Mouse (Mus musculus) midbrain, embryonic 16.5 days (tissue): ENCODE data around the gene Sez6l. TPM values are rescaled to one million over a fixed set of nuclear protein-coding genes. Genes with fewer than 3 reads are reported as not detected.
A peak's percentile ranks its signal among the peaks of the same experiment; 100 is the strongest.

Experiments used
- ATAC-seq: fragments of 200-750 bp; cut with Nextera tagmentation; 2 replicates; pipeline ENCODE4 v1.8.0; 2017; ENCODE audit warnings: moderate TSS enrichment
- H3K27ac ChIP-seq: fragments of 300-500 bp; sonication (generic); 2 replicates; pipeline ENCODE4 v1.5.1; 2014; ENCODE audit warnings: mild to moderate bottlenecking, low read length, mixed read lengths
- H3K27me3 ChIP-seq: fragments of 300-500 bp; sonication (generic); 2 replicates; pipeline ENCODE4 v1.6.1; 2014; ENCODE audit warnings: low read depth, low read length, mixed read lengths; ENCODE audit not compliant: control insufficient read depth, insufficient read depth
- H3K36me3 ChIP-seq: fragments of 300-500 bp; sonication (generic); 2 replicates; pipeline ENCODE4 v1.6.1; 2014; ENCODE audit warnings: mild to moderate bottlenecking, low read length, moderate library complexity, mixed read lengths; ENCODE audit not compliant: control insufficient read depth, insufficient read depth
- H3K4me1 ChIP-seq: fragments of 300-500 bp; sonication (generic); 2 replicates; pipeline ENCODE4 v1.6.1; 2014; ENCODE audit warnings: mild to moderate bottlenecking, low read length, mixed read lengths; ENCODE audit not compliant: control insufficient read depth, insufficient read depth
- H3K4me2 ChIP-seq: fragments of 300-500 bp; sonication (generic); 2 replicates; pipeline ENCODE4 v1.6.1; 2014; ENCODE audit warnings: mild to moderate bottlenecking, low read length, mixed read lengths
- H3K4me3 ChIP-seq: fragments of 300-500 bp; sonication (generic); 2 replicates; pipeline ENCODE4 v1.5.1; 2014; ENCODE audit warnings: low read depth, mild to moderate bottlenecking, low read length, moderate library complexity, mixed read lengths
- H3K9ac ChIP-seq: fragments of 300-500 bp; sonication (generic); 2 replicates; pipeline ENCODE4 v1.6.1; 2014; ENCODE audit warnings: low read depth, low read length, mixed read lengths
- H3K9me3 ChIP-seq: fragments of 300-500 bp; sonication (generic); replicated peaks from 2 replicates; pipeline ENCODE4 v1.6.1; 2014; ENCODE audit warnings: mild to moderate bottlenecking, low read length, mixed read lengths; ENCODE audit not compliant: control insufficient read depth, poor library complexity, severe bottlenecking
- whole genome bisulfite sequencing: fragments of 180-500 bp; shearing (Covaris S2); extraction: QIAGEN DNeasy Blood & Tissue Kit; methylation state at CpG from one replicate; pipeline ENCODE4 v1.1.7; 2014; 5-methylcytosine and 5-hydroxymethylcytosine counted together
- polyA plus RNA-seq: library from polyadenylated mRNA; unstranded; fragments of >200 nt; fragmentation: Nextera tagmentation; extraction: Ambion mirVana; gene quantifications from 2 replicates; pipeline ENCODE4 v1.2.1, GENCODE M21; 2015

Gene Sez6l
- polyA plus RNA-seq, 1 experiment from 2014 or later = 72.9 TPM

DNA sequence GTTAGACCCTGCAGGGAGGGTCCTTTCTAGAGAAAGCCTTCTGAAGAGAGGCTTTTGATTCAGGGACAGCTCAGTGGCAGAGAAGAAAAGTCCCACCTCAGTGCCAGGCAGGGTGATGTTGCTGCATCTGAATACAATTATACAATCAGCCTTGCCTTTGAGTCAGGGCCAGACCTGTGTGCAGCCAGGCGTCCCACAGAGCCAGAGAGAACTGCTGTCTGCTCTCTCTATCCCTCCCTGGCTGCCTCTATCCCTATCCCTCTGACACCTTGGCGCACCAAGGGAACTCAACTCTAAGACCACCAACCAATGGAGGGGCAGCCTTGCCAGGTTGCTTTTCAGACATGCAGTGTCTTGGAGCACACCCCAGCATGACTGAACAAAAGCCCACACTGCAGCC, 75.6 kb downstream of the Sez6l start:
- no peak overlapping the region for H3K4me3 ChIP-seq
- no peaks in the 10 kb centered on the region for H3K27me3 ChIP-seq
- peak overlapping the region; percentile 36 for H3K27ac ChIP-seq
- H3K9me3 ChIP-seq = no peaks in the 10 kb centered on the region
- peak overlapping the region; percentile 35 for H3K9ac ChIP-seq
- peaks cover 56% of the 10 kb centered on the region for H3K4me1 ChIP-seq
- no peak overlapping the region for H3K4me2 ChIP-seq
- 28% methylated on average over 2 of the region's 2 CpGs for WGBS
- peak; percentile 16 for ATAC-seq
- no peaks in the 10 kb centered on the region for H3K36me3 ChIP-seq

DNA sequence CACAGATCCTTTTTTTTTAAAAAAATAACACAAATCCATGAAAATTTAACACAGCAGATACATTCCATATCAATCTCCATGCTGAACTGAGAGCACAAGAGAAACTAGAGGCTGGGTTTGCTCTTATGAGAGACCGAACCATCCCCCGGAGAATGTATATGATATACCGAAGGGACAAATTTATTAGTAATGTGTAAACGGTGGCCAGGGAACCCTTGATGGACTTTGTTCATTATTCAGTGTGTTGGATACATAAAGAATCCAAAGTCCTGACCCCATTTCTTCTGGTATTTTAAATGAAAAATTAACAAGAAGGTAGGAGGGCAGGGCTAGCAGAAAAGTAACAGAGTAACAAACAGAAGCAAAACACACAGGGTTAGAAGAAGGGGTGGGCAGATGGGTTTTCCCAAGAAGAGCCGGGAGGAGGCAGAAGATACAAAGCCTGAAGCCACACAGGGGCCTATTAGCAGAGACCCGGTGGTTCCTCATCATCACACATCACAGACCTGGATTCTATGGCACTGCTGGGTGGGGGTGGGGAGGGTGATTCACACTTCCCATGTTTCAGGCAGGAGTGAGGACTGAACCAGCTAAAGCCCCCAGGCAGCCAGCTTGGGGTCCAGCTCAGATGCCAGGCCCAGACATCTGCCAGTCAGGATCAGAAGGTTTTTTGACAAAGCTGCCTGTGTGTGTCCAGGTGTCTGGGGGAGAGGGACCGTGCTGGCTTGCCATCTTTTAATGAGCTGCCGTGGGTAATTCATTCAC, 76.9 kb downstream of the Sez6l start:
- peak; percentile 50 for ATAC-seq

DNA sequence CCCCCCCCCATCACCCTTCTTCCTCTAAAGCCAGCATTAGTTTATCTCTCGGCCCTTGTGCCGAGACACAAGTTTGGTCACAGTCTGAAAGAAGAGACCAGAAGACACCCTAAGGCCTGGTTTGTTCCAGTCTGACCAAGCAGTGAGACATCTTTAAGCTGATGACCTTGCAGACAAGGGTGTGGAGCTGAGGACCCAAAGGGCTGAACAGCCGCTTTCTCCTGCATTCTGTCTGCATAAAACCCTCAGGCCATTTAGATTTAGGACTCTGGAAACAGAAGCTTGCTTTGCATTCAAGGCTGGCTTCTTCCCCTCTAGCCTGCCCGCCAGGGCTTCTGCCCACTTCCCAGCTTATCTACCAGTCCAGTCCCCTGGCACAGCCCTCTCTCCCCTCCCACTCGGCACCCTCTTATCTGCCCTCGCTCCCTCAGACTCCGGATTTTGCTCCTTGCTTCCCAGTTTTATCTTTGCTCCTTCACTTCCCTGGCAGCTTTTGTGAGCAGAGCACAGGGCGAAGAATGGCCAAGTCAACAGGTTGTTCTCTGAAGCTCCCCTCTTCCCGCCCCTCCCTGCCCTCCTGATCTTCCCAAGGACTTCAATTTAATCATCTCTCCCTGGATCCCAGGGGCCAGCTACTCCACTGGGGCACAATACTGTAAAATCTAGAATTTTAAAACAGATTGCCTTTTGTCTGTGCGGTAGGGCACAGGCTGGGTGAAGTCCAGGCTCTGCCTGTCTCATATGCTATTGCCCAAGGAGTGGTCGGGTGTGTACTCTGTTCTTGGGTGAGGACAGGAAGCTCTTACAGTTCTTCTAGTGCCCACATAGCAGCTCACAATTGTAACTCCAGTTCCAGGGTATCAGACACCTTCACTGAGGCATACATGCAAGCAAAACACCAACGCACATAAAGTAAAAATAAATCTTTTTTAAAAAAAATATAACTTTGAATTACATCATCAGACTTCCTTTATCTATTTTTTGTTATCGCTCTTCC, 77.8 kb downstream of the Sez6l start:
- H3K36me3 ChIP-seq = no peaks in the 10 kb centered on the region
- H3K4me3 ChIP-seq = no peak overlapping the region
- H3K4me1 ChIP-seq = peaks cover 46% of the 10 kb centered on the region
- ATAC-seq = no peak
- no peaks in the 10 kb centered on the region for H3K27me3 ChIP-seq
- H3K27ac ChIP-seq = peak overlapping the region; percentile 35; the same call in 1 of the 2 replicates
- no peak overlapping the region for H3K9ac ChIP-seq
- WGBS = 67% methylated on average over 13 of the region's 13 CpGs
- no peak overlapping the region for H3K4me2 ChIP-seq
- H3K9me3 ChIP-seq = no peaks in the 10 kb centered on the region

More for the DNA sequence above, 76.9 kb downstream of the Sez6l start:
- Histone ChIP-seq H3K4me1 (peaks cover 46% of the 10 kb centered on the region), H3K36me3 (no peaks in the 10 kb centered on the region), H3K27ac (peak overlapping the region; percentile 36), H3K4me2 (no peak overlapping the region), H3K4me3 (no peak overlapping the region), H3K27me3 (no peaks in the 10 kb centered on the region), H3K9ac (peak overlapping the region; percentile 11; the same call in 1 of the 2 replicates), H3K9me3 (no peaks in the 10 kb centered on the region)
- WGBS = 33% methylated on average over 8 of the region's 8 CpGs

DNA sequence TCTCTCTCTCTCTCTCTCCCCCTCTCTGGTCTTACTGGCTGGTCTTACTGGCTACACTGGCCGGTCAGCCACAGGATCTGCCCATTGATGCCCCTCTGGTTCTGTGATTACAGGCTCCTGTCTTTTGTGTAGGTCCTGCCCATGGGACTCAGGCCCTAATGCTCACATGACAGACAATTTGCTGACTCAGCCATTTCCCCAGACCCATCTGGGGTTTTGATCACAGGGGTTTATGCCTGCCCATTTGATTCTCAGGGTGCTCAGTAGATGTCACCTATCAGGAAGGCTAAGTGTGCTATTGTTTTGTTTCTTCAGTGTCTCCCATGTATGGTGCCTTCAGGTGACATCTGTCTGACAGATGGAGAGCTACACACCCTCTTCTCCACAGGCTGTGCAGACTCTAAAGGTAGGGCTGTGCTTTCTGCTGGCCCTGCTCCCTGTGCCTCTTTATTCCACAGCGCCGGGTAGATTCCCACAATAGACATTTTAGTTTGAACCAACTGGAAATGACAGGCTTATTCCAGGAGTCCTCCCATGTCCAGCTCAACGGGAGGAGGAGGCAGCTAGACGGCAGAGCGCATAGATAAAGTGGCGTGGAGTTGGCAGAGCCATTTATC, 80.1 kb downstream of the Sez6l start:
- H3K27me3 ChIP-seq = no peaks in the 10 kb centered on the region
- ATAC-seq = no peak
- H3K27ac ChIP-seq = peak overlapping the region; percentile 24; the same call in 1 of the 2 replicates
- H3K9me3 ChIP-seq = no peaks in the 10 kb centered on the region
- H3K4me2 ChIP-seq = no peak overlapping the region
- H3K36me3 ChIP-seq = no peaks in the 10 kb centered on the region
- peaks cover 53% of the 10 kb centered on the region for H3K4me1 ChIP-seq
- H3K4me3 ChIP-seq = no peak overlapping the region
- WGBS = 62% methylated on average over 7 of the region's 7 CpGs
- H3K9ac ChIP-seq = no peak overlapping the region

DNA sequence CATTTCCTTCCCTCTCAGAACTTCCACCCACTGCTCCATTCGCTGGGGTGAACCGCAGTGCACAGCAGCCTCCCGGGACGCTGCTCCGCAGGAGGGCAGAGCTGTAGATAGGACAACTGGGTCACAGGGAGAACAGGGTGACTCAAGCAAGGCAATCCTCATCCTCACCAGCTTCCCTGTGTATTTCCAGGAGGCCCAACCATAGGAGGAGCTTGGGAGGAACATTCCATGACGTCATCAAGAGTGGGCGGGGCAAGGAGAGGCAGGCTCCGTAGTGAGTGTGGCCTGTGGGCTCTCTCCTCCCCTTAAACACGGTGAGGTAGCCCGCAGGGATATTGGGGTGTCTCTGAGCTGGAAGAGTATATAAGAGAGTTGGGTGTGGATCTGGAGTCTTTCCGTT, 83.5 kb downstream of the Sez6l start:
- Histone ChIP-seq H3K9me3 (no peaks in the 10 kb centered on the region), H3K4me2 (no peak overlapping the region), H3K4me3 (no peak overlapping the region), H3K4me1 (peaks cover 23% of the 10 kb centered on the region), H3K27ac (peak overlapping the region; percentile 60; the same call in 1 of the 2 replicates), H3K9ac (no peak overlapping the region), H3K27me3 (no peaks in the 10 kb centered on the region), H3K36me3 (no peaks in the 10 kb centered on the region)
- WGBS = 28% methylated on average over 11 of the region's 11 CpGs
- no peak for ATAC-seq

DNA sequence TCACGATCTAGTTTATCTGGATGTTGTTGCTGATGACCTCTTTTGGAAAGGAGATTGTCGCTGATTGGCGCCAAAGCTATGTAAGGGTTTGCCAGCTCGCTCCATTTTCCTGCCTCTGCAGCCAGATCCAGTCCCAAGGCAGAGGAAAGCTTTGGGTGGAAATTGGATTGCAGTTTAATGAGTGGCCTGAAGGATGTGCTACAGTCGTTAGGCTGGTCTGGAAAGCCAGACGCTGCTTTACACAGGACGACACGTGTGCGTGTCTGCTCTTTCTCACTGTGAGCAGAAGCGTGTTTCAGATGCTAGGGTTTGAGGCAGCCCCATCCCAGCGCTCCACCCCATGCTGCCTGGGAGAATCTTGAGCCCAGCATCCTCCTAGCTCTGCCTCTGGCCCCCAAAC, 85.5 kb downstream of the Sez6l start:
- no peak overlapping the region for H3K27ac ChIP-seq
- H3K27me3 ChIP-seq = no peaks in the 10 kb centered on the region
- no peaks in the 10 kb centered on the region for H3K36me3 ChIP-seq
- 44% methylated on average over 11 of the region's 11 CpGs for WGBS
- no peak overlapping the region for H3K9ac ChIP-seq
- H3K4me3 ChIP-seq = no peak overlapping the region
- ATAC-seq = no peak
- peaks cover 14% of the 10 kb centered on the region; the same call in 1 of the 2 replicates for H3K4me1 ChIP-seq
- H3K4me2 ChIP-seq = no peak overlapping the region
- H3K9me3 ChIP-seq = no peaks in the 10 kb centered on the region

DNA sequence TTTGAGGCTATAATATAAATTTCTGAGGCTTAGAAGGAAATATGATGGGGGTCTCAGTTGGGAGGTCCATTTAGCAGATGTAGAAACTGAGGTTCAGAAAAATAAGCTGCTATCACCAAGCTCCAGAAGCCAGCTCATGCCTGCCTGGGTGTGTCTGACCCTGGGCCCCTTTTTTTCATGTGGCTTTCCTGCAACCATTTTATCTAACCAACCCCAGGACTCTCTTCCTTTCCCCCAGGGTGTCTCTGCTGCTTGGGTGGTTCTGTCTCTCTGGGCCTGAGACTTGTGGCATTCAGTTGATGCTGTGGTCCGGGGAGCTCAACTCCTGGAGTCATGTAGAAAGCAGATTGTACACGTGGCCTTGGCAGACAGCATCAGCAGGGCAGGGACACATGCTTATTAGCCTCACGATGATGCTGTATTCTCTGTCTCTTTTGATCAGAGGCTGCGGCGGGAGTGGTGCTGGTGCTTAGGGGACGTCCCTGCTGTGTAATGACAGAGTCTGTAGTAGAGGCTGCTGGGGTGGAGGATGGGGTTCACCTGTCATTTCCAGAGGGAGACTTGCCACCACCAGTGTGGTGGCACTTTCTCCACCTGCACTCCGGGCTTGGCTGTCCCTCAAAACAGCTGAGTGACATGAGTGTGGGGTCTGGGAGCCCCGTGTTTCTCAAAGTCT, 88.7 kb downstream of the Sez6l start:
- peaks cover 23% of the 10 kb centered on the region for H3K4me1 ChIP-seq
- WGBS = 33% methylated on average over 8 of the region's 8 CpGs
- no peaks in the 10 kb centered on the region for H3K9me3 ChIP-seq
- H3K27ac ChIP-seq = no peak overlapping the region; the same call in 1 of the 2 replicates
- H3K9ac ChIP-seq = no peak overlapping the region
- H3K36me3 ChIP-seq = no peaks in the 10 kb centered on the region
- no peak overlapping the region for H3K4me2 ChIP-seq
- ATAC-seq = no peak
- no peaks in the 10 kb centered on the region for H3K27me3 ChIP-seq
- no peak overlapping the region for H3K4me3 ChIP-seq

DNA sequence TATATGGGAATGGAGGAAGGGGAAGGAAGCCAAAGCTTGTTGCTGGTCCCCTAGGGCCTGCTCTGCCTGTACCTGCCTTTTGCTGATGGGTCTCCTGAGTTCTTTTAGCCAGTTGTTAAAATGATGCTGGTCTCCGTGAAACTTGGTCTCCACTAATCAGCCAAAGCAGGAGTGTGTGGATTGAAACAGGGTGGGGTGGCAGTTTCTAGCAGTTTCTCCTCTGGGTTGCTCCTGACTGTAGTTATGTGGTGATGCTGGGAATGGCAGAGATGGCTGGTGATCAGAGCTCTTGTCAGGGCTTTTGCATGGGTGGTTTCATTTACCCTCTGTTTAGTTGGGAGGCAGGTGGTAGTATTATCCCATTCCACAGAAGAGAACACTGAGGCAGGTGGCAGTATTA, 89.5 kb downstream of the Sez6l start:
- H3K27ac ChIP-seq = no peak overlapping the region
- 95% methylated on average over 1 of the region's 1 CpGs for WGBS
- H3K27me3 ChIP-seq = no peaks in the 10 kb centered on the region

More for the DNA sequence above, 89.5 kb downstream of the Sez6l start:
- Histone ChIP-seq H3K4me1 (peaks cover 21% of the 10 kb centered on the region), H3K9ac (no peak overlapping the region), H3K4me3 (no peak overlapping the region), H3K4me2 (no peak overlapping the region), H3K9me3 (no peaks in the 10 kb centered on the region), H3K36me3 (no peaks in the 10 kb centered on the region)
- ATAC-seq = no peak
